Mouse (Mus musculus): ENCODE results near the gene Pus7.

Gene Pus7

DNA sequence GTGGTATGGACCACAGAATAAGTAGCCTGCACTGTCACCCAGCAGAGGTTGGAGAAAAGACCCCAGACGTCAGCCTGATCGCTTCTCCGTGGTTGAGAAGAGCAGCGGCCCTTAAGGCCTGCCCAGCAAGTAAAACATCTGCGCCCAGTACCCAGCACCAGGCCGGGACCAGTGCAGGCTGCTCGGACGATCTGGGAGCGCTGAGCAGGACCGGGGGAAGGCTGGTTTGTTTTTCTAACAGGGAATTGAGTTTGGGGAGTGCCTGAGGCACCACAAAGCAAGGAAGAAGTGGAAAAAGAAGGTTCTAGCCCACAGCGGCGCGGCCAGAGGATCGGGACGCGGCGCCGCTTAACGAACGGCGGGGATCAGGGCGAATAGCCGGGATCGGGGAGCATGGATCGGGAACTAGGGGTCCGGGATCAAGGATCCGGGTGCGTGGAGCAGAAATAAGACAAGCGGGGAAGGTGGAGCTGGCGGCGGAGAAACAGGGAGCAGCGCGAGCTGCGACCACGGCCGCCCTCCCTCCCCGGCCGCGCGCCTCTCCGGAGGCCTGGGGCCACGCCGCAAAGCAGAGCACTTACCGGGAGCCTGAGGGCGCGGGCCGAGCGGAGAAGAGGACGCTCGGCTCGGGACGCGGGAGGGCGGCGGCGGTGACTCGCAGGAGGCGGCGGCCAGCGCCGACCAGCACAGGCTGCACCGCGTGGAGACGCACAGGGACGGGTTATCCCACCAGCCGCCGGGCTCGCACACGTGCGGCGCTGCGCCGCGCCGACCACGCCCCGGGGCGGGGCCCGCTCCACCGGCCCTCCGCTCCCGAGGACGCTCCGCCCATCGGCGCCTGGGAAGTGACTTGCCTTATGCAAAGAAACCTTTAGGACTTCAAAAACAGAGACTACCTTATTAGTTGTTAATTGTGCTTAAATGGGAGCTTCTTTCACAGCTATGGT, at the start of gene Pus7:
Gene Pus7 (minus strand): TSS at position 781 of the 947 bp plus-strand sequence.
- DNase-seq (ENCODE audit: low read depth, low spot score), result peak; percentile 84

DNA sequence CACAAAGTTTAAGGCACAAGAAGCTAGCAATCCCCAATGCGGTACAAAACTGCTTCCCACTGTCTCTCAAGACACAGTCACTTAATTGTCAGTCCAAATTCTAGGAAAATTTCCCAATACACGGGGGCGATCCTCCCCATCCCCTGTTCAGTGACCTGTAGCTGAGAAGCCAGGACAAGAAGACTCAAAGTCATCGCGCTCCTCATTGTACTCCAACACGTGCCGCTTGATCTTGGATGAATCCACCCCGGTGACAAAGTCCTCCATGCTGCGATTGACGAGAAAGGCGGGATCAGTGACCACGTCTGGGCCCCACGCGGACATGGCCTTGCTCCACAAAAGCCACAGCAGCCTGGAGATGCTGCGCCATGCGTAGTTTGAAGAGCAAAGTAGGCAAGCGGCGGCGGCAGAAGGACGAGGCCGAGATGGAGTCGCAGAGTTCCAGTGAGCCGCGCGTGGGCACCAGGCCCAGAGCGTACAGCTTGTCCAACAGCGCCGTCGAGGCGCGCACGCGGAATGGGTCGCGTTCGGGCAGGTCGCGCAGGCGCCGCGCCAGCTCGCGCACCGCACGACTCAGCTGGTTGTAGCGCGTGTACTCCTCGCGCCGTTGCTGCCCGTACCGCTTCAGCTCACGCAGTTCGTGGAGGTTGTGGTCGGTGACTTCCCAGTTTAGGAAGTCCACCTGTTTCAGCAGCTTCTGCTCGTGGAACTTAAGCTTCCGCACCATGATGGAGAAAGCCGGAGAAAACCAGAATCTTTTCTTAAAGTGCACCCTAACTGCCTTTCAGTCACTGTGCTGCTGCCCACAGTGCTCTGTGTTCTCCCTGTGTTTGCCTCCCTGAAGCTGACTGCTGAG, 47.6 kb upstream of the Pus7 start:
- no peak for DNase-seq (ENCODE audit: low read depth, low spot score)

DNA sequence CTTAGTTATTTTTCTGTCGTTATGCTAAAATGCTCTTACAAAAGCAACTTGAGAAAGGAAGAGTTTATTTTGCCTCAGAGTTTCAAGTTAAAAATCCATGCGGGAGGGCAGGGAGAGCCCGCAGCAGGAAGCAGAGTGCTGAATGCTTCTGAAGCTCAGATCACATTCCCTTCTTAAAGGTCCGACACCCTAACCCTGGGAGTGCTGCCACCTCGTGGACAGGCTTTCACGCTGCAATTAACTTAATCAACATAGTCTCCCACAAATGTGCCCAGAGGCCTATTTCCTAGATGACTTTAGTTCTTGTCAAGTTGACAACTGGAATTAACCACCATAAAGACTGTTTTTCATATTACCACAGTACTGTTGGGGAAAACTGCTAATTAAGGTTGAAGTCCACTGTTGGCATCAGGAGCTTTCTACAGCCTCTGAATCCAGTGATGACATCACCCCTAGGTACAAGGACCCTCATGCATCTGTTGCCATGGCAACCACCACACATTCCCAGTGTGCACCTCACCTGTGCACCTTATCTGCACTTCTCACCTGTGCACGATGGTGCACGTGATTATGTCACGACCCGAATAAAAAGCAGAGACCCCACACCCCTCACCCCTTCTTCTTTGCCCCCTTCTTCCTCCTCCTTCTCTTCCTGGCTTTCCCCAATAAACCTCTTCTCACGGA, 43.0 kb upstream of the Pus7 start:
- DNase-seq (ENCODE audit: low read depth, low spot score), result peak; percentile 81

GRCm38 (mm10) chr5:23824171-23824733, 40.7 kb upstream of the Pus7 start:
- no peak for DNase-seq (ENCODE audit: low read depth, low spot score)

GRCm38 (mm10) chr5:23822306-23822705, 38.8 kb upstream of the Pus7 start:
- DNase-seq (ENCODE audit: low read depth, low spot score), result no peak

DNA sequence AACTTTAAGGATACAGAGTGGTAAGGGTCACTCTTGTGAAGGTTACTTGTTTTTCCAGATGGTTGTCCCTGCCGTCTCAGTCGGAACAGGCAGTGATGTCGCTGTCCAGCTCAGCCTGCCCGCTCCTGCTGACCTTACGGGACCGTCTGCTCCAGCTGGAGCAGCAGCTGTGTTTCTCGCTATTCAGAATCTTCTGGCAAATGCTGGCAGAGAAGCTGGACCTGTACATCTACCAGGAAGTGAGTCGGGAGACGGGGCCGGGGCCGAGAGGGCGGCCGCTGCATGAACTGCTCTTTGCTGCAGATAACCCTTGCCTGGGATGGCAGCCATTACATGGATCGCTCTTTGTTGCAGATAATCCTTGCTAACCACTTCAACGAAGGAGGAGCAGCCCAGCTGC, 33.2 kb upstream of the Pus7 start:
- DNase-seq (ENCODE audit: low read depth, low spot score), result no peak

GRCm38 (mm10) chr5:23814841-23815240, 31.3 kb upstream of the Pus7 start:
- DNase-seq (ENCODE audit: low read depth, low spot score), result no peak

GRCm38 (mm10) chr5:23792726-23793125, 9.2 kb upstream of the Pus7 start:
- DNase-seq (ENCODE audit: low read depth, low spot score), result peak; percentile 81

- DNase-seq (ENCODE audit: low read depth, low spot score), result peak; percentile 22
Measured at GRCm38 (mm10) chr5:23789078-23789612, 5.6 kb upstream of the Pus7 start.

DNA sequence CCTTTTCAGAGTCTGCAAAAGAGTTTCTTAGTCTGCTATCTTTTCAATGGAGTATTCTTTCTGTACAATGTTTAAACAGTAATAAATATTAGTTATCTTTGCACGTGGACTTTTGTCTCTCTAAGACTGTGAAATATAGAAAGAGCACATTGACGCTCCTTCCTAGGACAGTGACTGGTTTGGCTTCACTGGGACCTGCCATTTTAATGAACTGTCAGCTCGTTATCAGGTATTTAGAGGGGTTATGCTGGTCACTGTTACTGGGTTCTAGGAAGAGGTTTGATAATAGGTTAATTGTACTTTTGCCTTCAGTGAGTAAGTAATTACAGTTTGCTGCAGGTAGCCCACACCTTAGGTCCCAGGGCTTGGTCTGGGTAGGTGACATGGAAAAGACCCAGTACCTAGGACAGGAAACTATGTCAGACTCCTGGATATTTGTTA, 4.9 kb upstream of the Pus7 start:
- DNase-seq (ENCODE audit: low read depth, low spot score), result no peak

GRCm38 (mm10) chr5:23787536-23788389, 4.3 kb upstream of the Pus7 start, which contains the start of gene Rint1:
Gene Rint1, plus strand, starts transcription at chr5:23787711.
- peak; percentile 96 for DNase-seq (ENCODE audit: low read depth, low spot score)

DNA sequence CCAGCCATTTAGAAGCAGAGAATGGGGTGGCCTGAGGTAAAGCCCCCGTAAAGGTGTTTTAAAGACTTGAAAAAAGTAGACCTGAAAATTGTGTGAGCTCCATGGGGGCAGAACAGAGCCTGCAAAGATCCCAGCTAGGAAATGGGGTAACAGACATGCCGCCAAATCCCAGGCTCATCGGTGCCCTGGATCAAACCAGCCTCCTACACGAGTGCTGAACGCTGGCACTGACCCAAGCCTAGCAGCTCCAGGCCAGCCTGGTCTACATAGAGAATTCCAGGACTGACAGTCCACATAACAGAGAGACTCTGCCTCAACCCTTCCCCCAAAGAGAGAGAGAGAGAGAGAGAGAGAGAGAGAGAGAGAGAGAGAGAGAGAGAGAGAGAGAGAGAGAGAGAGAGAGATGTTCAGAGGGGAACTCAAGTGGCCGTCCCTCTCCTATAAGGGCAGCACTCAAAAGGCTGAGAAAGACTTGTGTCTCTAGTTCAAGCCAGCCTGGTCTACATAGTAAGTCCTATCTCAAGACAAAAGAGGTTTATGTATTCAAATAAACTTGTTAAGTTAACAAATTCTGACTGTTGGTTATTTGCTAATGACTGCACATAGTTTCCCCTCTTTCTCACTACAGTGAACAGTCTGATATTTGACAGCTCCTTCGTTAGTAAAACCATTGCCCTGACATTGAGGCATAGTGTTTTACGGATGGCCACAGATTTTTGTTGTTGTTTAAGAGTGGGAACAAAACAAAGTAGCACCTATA, 1.3 kb downstream of the Pus7 start:
- peak; percentile 45 for DNase-seq (ENCODE audit: low read depth, low spot score)

DNA sequence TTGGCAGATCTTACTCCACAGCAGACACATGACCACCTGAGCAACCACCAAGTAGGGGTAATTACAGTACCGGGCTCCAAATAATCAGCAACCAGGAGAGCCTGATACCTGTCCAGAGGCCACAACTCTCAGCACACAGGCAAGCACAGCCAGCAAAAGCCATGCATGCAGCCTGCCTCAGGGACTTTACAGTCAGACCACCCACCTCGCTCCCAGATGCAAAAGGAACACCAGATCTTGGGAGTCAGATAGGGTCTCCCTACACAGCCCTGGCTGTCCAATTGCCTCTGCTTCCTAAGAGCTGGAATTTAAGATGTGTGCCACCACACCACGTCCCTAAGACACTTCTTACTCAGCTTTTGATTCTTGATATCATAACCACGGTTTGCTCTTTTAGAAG, 2.3 kb downstream of the Pus7 start:
- DNase-seq (ENCODE audit: low read depth, low spot score), result no peak

GRCm38 (mm10) chr5:23780516-23780915, 3.0 kb downstream of the Pus7 start:
- no peak for DNase-seq (ENCODE audit: low read depth, low spot score)

DNA sequence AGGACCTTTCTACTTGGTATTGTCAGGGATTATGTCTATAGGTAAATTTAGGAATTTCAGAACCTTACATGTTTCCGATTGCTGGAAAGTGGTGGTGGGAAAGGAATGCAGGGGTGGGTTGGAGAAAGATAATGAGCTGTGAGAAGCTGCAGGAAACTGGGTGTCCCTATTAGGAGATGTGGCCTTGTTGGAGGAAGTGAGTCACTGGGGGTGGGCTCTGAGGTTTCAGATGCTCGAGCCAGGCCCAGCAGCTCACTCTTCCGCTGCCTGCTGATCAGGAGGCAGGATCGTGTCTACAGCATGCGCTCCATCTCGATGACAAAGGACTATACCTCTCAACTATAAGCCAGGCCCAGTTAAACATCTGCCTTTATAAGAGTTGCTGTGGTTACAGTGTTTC, 9.3 kb downstream of the Pus7 start:
- peak; percentile 47 for DNase-seq (ENCODE audit: low read depth, low spot score)

DNA sequence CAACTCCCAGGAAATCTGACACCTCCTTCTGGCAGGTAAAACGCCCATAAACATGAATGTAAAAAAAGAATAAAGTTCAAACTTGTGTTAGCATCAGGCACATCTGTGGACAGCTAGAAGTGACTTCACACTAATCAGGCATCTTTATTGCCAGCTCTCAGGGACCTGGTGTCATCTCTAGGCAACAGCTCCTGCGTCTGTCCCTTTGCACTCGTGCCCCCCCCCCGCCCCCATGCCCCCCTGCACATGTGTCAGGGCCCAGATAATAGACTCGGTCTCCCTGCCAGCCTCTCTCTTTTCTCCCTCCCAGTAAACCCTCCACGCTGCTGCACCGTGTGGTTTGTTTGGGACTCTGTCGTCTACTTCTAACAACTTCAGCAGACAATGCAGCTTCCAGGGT, 12.4 kb downstream of the Pus7 start:
- DNase-seq (ENCODE audit: low read depth, low spot score), result no peak

DNA sequence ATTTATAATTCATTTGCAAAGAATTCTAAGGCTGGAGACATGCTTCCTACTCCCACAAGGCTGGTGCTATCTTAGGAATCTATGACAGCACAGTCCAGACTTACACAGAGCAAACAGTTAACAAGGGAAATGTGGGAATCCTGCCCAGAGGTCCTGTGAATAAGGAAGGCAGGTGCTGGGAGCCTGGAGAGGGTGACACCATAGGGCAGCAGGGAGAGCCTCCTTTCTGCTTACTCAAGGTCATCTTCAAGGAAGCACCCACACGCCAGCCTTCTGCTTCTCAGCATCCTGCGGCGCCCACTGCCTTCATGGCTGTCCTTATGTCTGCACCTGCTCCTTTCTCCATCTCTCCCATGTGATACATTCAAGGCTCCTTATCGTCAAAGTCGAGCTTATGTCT, 19.0 kb downstream of the Pus7 start:
- no peak for DNase-seq (ENCODE audit: low read depth, low spot score)

DNA sequence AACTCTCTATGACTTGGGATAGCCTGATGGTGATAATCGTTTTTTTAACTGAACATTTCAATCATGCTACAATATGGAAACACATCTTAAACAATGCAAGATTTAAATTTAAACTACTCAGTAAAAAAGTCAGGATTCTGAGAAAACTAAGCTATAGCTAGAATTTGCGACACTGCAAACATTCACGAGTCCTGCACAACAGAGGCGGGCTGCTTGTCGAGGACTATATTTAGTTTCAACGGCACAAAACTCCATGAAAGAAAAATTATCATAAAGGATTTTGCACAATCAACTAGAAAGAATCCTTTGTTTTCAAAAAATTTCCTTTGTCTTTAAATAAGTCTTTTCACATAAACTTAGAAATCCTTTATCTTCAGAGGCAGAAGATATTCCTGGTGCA, 21.0 kb downstream of the Pus7 start:
- no peak for DNase-seq (ENCODE audit: low read depth, low spot score)

- DNase-seq (ENCODE audit: low read depth, low spot score), result peak; percentile 84
Measured at GRCm38 (mm10) chr5:23758633-23759032, 24.9 kb downstream of the Pus7 start.
